Mouse (Mus musculus) E14TG2a.4 (cell line): ENCODE measurements at regions not wholly inside any gene's neighbourhood (a gene's known extent, or its start where the extent isn't known, plus 50 kb on each side); places are given as distances from the start of the nearest gene placed in this dataset.

Experiments used
- H3K27me3 ChIP-seq: 2 replicates; pipeline ENCODE4 v1.6.1; 2014; ENCODE audit warnings: low read length, control low read depth; ENCODE audit not compliant: insufficient read depth
- H3K36me3 ChIP-seq: 2 replicates; pipeline ENCODE4 v1.6.1; 2014; ENCODE audit warnings: low read length, control low read depth; ENCODE audit not compliant: insufficient read depth
- H3K4me1 ChIP-seq: replicated peaks from 2 replicates; pipeline ENCODE4 v1.6.1; 2014; ENCODE audit warnings: low read depth, low read length, control low read depth
- H3K4me3 ChIP-seq: replicated peaks from 2 replicates; pipeline ENCODE4 v1.5.1; 2014; ENCODE audit warnings: mild to moderate bottlenecking, low read length
- H3K9me3 ChIP-seq: 2 replicates; pipeline ENCODE4 v1.6.1; 2014; ENCODE audit warnings: low read length, control low read depth
- CTCF ChIP-seq: conservative IDR thresholded peaks from 2 replicates; pipeline ENCODE4 v1.5.1; 2014; ENCODE audit warnings: low read length
- NANOG ChIP-seq: IDR thresholded peaks from 2 replicates; pipeline ENCODE4 v1.6.1; 2014; ENCODE audit warnings: borderline replicate concordance, low read length, mixed read lengths
- POU5F1 ChIP-seq: IDR thresholded peaks from 2 replicates; pipeline ENCODE4 v1.6.1; 2014; ENCODE audit warnings: low read length, borderline replicate concordance

GRCm38 (mm10) chr16:29799893-29800292, 220.8 kb downstream of the Opa1 start:
- H3K4me3 ChIP-seq = no peak overlapping the region
- H3K9me3 ChIP-seq = no peaks in the 10 kb centered on the region
- peaks cover 72% of the 10 kb centered on the region for H3K4me1 ChIP-seq
- H3K36me3 ChIP-seq = no peaks in the 10 kb centered on the region
- no peak for TF ChIP-seq NANOG
- TF ChIP-seq CTCF = no peak
- no peak for TF ChIP-seq POU5F1
- peaks cover 13% of the 10 kb centered on the region for H3K27me3 ChIP-seq

GRCm38 (mm10) chr16:29800457-29800856, 221.3 kb downstream of the Opa1 start:
- Histone ChIP-seq H3K9me3 (no peaks in the 10 kb centered on the region), H3K4me1 (peaks cover 66% of the 10 kb centered on the region), H3K27me3 (peaks cover 19% of the 10 kb centered on the region), H3K4me3 (no peak overlapping the region), H3K36me3 (no peaks in the 10 kb centered on the region)
- TF ChIP-seq NANOG (no peak), POU5F1 (no peak), CTCF (no peak)

GRCm38 (mm10) chr16:29802085-29802484, 223.0 kb downstream of the Opa1 start:
- no peaks in the 10 kb centered on the region for H3K9me3 ChIP-seq
- H3K4me3 ChIP-seq = no peak overlapping the region
- TF ChIP-seq NANOG (no peak), CTCF (no peak), POU5F1 (no peak)
- H3K4me1 ChIP-seq = peaks cover 50% of the 10 kb centered on the region
- H3K27me3 ChIP-seq = peaks cover 26% of the 10 kb centered on the region
- H3K36me3 ChIP-seq = no peaks in the 10 kb centered on the region

- Histone ChIP-seq H3K4me3 (no peak overlapping the region), H3K36me3 (no peaks in the 10 kb centered on the region), H3K4me1 (peaks cover 45% of the 10 kb centered on the region), H3K9me3 (no peaks in the 10 kb centered on the region), H3K27me3 (peaks cover 30% of the 10 kb centered on the region)
- TF ChIP-seq NANOG = no peak
- TF ChIP-seq CTCF = no peak
- no peak for TF ChIP-seq POU5F1
Observed at GRCm38 (mm10) chr16:29802603-29803002, 223.5 kb downstream of the Opa1 start.

- Histone ChIP-seq H3K9me3 (peaks cover 4% of the 10 kb centered on the region; the same call in 1 of the 2 replicates), H3K4me3 (no peak overlapping the region), H3K36me3 (no peaks in the 10 kb centered on the region), H3K4me1 (peaks cover 5% of the 10 kb centered on the region), H3K27me3 (peaks cover 66% of the 10 kb centered on the region)
- TF ChIP-seq POU5F1 = no peak
- TF ChIP-seq NANOG = no peak
- no peak for TF ChIP-seq CTCF
Observed at GRCm38 (mm10) chr16:29807859-29808258, 228.7 kb downstream of the Opa1 start.

GRCm38 (mm10) chr16:29808851-29809250, 229.7 kb downstream of the Opa1 start:
- Histone ChIP-seq H3K4me3 (no peak overlapping the region), H3K4me1 (peaks cover 13% of the 10 kb centered on the region), H3K27me3 (peaks cover 75% of the 10 kb centered on the region), H3K36me3 (no peaks in the 10 kb centered on the region), H3K9me3 (peaks cover 4% of the 10 kb centered on the region; the same call in 1 of the 2 replicates)
- TF ChIP-seq POU5F1 = no peak
- TF ChIP-seq NANOG = no peak
- TF ChIP-seq CTCF = no peak

GRCm38 (mm10) chr16:29813411-29814038, 234.4 kb downstream of the Opa1 start:
- Histone ChIP-seq H3K27me3 (peaks cover 79% of the 10 kb centered on the region), H3K4me1 (peaks cover 50% of the 10 kb centered on the region), H3K4me3 (peak overlapping the region; percentile 82), H3K9me3 (peaks cover 4% of the 10 kb centered on the region; the same call in 1 of the 2 replicates), H3K36me3 (no peaks in the 10 kb centered on the region)
- TF ChIP-seq CTCF (no peak), POU5F1 (no peak), NANOG (no peak)

- H3K9me3 ChIP-seq = peaks cover 4% of the 10 kb centered on the region; the same call in 1 of the 2 replicates
- peak overlapping the region; percentile 82 for H3K4me3 ChIP-seq
- peaks cover 55% of the 10 kb centered on the region for H3K4me1 ChIP-seq
- H3K27me3 ChIP-seq = peaks cover 74% of the 10 kb centered on the region
- no peaks in the 10 kb centered on the region for H3K36me3 ChIP-seq
- TF ChIP-seq NANOG (no peak), CTCF (no peak), POU5F1 (no peak)
Observed at GRCm38 (mm10) chr16:29814039-29814438, 234.9 kb downstream of the Opa1 start.

- no peaks in the 10 kb centered on the region for H3K36me3 ChIP-seq
- peaks cover 57% of the 10 kb centered on the region for H3K4me1 ChIP-seq
- H3K27me3 ChIP-seq = peaks cover 72% of the 10 kb centered on the region
- peaks cover 4% of the 10 kb centered on the region; the same call in 1 of the 2 replicates for H3K9me3 ChIP-seq
- TF ChIP-seq CTCF (no peak), NANOG (no peak), POU5F1 (no peak)
- H3K4me3 ChIP-seq = peak overlapping the region; percentile 82
Observed at GRCm38 (mm10) chr16:29814655-29815054, 235.5 kb downstream of the Opa1 start.
